Mouse (Mus musculus): Measurements from ENCODE around the gene Ptprd.

DNA sequence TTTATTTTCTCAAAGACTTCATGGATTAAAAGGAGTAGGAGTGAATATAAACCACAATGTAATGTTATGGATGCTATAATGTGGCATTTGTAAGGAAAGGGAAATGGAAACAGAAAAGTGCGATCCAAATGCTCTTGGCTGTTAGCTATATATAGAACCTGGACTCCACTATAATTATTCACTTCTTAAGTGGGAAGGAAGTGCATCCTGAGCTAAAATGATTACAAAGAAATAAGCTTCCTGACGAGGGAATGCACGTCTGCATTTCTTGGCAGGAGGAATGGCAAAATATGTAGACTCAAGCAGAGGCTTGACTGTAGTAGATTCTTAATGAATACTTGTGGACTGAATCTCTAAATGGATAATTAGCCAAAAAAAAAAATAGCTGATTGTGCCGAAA lies 219.1 kb downstream of the Ptprd start:
- TF ChIP-seq CTCF (IDR thresholded peaks at IDR 0.05; ENCODE audit: low read depth, low read length) (no peak), GATA1 (IDR thresholded peaks at IDR 0.05; ENCODE audit: borderline replicate concordance, low read length) (no peak)

All from G1E (cell line).